Mouse (Mus musculus) thymus, postnatal 14 days (tissue): ENCODE measurements around the gene Olfr984.

Experiments used
- DNase-seq: peaks from one replicate; pipeline ENCODE4 v3.0.0; 2021

Olfr984 gene

DNA sequence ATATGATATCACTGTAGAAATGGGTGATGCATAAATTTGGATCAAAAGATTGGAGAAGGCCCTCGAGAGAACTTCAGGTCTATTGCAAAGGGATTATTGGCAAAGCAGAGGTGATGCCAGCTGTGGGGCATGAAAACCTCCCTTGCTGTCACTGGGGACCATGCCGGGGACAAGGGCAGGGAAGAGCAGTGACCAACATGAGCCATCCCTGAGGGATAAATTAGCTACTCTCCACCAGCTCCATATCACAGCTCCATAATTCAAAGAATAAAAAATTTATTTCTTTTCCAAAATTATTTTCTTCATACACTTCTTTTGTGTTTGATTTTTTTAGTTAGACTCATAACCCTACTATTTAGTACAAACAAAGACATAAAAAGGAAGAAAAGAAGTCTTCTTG is at the start of gene Olfr984:
TSS of gene Olfr984 (minus strand) at position 101 of the 400 bp plus-strand sequence.
- no peak for DNase-seq

DNA sequence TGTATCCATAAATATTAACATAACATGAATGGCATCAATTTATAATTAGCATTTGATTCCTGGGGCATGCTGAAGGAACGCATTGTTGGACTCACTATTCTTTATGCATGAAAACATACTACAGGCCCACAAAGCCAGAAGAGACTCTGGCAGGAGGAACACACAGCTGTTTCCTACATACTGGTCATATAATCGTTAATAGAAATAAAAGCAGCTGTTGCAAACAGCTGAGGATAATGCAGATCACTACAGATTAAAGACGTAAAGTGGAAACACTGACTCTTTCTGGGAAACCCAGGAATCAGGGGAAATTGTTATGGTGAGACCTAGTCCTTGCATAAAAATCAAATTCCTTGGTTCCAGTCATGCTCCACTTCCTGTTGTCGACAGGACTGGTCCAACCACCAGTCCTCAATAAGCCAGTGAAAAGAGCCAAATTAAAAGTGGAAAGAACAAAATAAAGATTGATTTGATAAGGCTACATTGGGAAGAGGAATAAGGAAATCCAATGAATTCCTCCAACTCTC is 41.2 kb upstream of the Olfr984 start:
- DNase-seq, result no peak

DNA sequence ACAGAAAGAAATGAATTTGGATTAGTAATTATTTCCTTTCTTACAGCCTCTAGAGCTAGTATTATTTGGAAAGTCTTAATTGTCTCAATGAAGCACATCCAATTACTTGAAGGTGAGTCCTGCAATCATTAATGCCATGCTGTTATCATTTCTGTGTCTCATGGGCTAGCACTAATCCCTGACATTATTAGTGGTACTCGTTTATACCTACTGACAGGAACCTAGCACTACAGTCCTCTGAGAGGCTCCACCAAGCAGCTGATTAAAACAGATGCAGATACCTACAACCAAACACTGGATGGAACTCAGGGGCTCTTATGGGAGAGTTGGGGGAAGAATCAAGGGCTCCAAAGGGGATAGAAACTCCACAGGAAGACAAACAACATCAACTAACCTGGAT is 27.5 kb upstream of the Olfr984 start:
- no peak for DNase-seq

DNA sequence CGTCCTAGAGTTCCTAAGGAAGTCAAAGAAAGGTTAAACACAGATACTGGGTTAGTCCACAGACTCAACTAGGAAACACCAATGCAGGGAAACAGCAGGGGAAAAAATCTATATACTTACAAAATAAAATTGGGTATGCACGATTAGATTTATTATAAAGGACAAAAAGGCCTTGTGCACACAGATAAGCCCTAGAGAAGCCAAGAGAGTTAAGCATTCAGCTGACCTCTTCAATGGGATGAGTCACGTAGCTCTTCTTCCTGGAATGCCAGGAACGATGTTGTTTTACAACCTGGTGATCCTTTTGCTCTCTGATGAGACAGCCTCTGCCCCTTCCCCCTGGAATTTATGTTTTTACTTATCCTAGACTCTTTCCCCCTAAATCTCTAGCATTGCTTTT is 25.5 kb upstream of the Olfr984 start:
- DNase-seq, result no peak

DNA sequence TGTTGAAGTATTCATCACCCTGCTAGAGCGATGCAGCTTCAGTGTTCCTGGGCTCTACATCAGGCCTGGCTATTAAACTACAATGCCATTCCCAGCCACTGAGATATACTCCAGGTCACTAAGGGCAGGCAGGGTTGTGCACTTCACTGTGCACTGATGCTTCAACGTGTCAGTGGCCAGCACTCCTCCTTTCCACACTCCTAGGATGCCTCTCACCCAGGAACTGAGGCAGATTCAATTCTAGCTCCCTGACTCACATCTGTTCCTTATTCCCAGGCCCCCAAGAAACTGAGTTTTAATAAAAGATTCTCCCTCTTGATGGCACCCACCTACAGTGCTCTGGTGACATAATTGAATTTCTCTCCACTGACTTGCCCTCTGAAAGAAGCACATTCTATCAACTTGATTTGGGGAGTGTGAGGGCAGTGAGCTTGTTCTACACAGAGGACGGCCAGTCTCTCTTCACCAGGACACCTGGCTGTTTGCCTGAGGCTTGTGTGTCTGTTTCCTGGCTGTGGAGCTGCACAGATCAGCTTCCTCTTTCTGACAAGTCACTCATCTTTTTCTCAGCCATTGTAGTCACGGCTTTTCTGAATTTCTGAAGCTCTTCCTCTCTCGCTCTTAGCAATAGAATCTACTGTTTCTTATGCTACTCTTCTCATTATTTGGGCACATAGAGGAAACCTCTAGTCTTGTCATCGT is 23.1 kb upstream of the Olfr984 start:
- no peak for DNase-seq

DNA sequence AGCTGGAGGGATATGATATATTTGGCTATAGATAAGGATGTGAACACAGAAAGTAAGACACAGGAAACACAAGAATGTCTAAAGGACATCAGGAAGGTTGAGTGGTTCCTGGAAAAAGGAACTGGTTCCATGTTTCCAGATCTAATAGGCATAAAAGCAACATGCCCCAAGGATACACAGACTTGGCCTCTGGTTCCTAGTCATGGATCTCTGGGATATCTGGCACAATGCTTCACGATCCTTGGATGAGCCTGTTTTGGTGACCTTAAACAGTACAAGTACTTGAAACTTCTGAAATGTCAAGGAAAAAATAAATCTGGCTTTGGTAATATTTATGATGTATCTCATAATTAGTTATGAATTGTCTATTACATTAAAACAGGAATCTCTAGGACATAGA is 16.6 kb upstream of the Olfr984 start:
- no peak for DNase-seq

DNA sequence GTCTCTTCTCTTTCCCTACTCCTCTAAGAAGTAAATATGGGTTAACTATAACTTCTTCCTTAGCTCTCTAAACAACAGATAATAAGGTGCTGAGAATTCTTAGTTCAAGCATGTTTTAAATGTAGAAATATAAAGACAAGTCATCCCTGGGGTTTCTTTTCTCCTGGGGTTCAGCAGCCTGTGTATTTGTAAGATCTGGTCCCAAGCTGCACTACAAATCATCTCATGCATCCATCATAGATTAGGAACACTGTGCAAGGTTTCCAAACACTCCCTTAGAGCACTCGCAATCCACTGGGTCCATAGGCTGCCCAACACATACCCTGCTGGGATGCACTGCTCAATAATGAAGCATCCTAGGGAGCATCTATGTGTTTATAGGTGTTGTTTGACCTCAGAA is 16.1 kb upstream of the Olfr984 start, which contains the start of gene Olfr985:
TSS of gene Olfr985 (minus strand) at position 101 of the 400 bp plus-strand sequence.
- no peak for DNase-seq

DNA sequence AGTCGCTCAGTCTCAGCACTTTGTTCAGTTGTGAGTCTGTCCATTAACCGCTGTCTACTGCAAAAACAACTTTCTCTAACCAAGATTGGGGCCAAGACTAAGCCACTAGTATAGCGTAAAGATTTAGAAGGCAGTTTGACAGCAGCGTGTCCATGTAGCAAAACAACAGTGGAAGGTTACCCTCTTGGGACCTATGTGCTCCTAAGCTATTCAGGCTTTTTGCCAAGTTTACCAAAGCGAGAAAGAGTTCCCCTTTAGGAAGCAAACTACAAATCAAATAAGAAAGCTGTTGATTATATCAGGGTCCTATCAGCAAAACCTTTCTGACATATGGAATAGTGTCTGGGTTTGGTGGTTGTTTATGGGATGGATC is 3.3 kb upstream of the Olfr984 start:
- DNase-seq, result no peak

DNA sequence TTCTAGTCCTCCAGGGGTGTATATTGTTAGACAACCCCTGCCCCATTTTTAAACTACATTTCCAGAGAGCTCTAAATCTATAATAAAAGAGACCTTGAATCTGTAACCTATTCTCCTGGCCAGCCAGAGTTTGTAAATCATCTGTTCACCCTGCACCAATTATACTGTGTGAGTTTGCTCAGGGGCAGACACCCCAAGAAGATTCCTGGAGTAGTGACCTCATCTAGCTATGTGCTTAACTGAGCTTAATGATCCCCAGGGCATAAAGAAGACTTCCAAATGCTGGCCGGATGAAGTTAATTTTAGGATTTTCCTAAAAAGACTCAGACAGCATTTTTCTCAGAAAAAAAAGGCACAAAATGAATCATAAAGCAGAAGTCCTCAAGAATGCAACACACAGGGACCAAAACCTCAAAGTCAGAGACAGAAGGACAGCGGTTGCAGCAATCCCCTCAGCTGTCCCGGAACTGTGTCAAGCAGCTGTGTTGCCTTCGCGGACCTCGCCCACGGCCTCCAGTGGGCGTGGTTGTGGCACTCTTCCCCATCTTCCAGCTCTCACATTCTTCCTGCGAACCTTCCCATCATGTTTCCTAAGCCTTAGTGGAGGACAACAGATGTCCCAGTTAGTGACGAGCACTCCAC is 2.8 kb upstream of the Olfr984 start:
- DNase-seq, result no peak

DNA sequence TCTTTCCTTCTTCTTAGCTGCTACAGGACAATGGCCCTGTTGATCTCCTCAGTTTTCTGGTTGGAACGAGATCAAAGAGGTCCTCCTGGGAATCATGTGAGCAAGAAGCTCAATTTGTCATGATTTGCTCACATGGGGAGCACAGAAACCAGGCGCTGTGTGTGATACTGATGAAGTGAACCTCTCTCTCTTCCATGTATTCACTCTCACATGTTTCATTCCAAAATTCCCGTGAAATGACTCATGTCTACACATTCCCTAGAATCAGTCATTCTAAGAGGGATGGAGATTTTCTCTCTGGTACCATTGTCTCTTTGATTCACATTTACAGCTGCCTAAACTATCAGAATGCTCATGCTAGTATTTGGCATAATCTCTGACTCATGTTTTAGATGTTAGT is 19.2 kb downstream of the Olfr984 start:
- no peak for DNase-seq

DNA sequence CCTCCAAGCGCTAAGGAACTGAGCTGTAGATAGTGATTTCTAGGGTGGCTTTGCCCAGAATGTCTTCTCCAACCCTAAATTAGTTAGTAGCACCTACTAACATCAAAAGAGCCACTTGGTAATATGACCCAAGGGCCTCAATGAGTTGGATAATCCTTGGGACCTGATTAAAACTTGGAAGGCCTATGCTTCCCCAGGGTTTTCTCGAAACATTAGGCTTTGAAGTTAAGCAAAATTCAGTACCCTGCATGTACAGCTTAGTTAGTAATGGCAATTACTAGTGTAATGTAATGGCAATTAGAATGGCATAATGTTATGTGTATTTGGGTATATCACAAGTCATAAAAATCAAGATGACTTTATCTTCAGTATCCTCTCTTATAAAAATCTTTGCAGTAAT is 20.5 kb downstream of the Olfr984 start, which contains the start of gene Olfr983:
TSS of gene Olfr983 (minus strand) at position 101 of the 400 bp plus-strand sequence.
- no peak for DNase-seq

DNA sequence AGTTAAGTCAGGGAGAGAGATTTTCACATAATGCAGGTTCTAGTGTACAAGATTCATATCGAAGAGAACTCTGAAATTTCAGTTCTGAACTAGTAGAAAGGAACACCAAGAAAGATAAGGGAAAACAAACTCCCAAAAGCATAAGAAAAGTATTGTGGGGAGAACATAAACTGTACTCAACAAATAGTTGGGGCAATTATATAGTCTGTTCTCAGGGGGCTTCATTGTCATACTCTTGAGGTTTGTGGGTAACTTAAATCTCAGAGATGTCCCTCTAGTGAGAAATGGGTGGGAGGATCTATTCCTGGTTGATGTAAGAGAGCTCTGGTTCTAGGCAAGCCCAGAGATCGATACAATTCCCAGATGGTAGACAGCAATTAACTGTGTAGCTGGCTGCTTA is 40.5 kb downstream of the Olfr984 start, which contains the start of gene Olfr982:
TSS of gene Olfr982 (plus strand) at position 301 of the 400 bp plus-strand sequence.
- DNase-seq, result no peak

DNA sequence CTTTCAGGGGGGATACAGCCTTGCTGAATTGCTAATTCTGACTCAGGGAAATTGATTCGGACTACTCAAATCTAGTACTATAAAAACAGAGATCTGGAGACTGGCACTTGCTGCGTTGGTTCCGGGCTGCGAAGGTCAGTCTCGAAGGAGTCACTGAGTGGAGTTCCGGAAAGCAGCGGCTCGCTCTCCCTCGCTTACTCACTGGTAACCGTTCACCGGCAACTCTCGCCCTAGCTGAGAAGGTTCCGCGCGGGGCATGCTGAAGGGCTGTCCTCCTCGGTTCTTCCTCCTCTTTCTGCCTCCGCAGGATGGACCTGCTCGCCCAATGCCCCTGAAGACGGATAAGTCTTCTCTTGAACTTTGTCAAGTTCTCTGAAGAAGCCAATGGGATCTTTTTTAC is 63.9 kb downstream of the Olfr984 start:
- no peak for DNase-seq
